Mouse (Mus musculus): ENCODE data around the gene Olfr724.
"Not testable (repeated sequence)": the region's sequence is repeated elsewhere in the genome, so short reads cannot be mapped to it uniquely, and the experiment has no call there.

The Olfr724 gene

GRCm38 (mm10) chr14:49963174-49963573 is at the start of gene Olfr724:
Olfr724 (minus strand) TSS chr14:49963274.
- not testable (repeated sequence) for DNase-seq

- DNase-seq: no peak
Measured at GRCm38 (mm10) chr14:49955890-49956289, 7.2 kb downstream of the Olfr724 start.

GRCm38 (mm10) chr14:49931687-49932086 is 31.4 kb downstream of the Olfr724 start, which contains the start of gene Olfr723:
Olfr723 (minus strand) TSS chr14:49931787.
- not testable (repeated sequence) for DNase-seq
